Mouse (Mus musculus) stomach, embryonic 15.5 days (tissue): Measurements from ENCODE around the gene Crabp2. TPM values are rescaled to one million over a fixed set of nuclear protein-coding genes. Genes with fewer than 3 reads are reported as not detected.

Experiments
- ATAC-seq: fragments of 200-750 bp; cut with Nextera tagmentation; 2 replicates; pipeline ENCODE4 v1.8.0; 2017; ENCODE audit warnings: low read depth, moderate number of reproducible peaks, moderate TSS enrichment; ENCODE audit not compliant: insufficient read depth, low FRiP score
- H3K27ac ChIP-seq: fragments of 300-500 bp; sonication (generic); 2 replicates; pipeline ENCODE4 v1.5.1; 2015; ENCODE audit warnings: mild to moderate bottlenecking, inconsistent platforms
- H3K27me3 ChIP-seq: fragments of 300-500 bp; sonication (generic); replicated peaks from 2 replicates; pipeline ENCODE4 v1.6.1; 2015; ENCODE audit warnings: inconsistent platforms
- H3K36me3 ChIP-seq: fragments of 300-500 bp; sonication (generic); 2 replicates; pipeline ENCODE4 v1.6.1; 2015; ENCODE audit warnings: inconsistent platforms
- H3K4me1 ChIP-seq: fragments of 300-500 bp; sonication (generic); 2 replicates; pipeline ENCODE4 v1.6.1; 2015; ENCODE audit warnings: inconsistent platforms
- H3K4me2 ChIP-seq: fragments of 300-500 bp; sonication (generic); 2 replicates; pipeline ENCODE4 v1.6.1; 2015; ENCODE audit warnings: mild to moderate bottlenecking, inconsistent platforms
- H3K4me3 ChIP-seq: fragments of 300-500 bp; sonication (generic); replicated peaks from 2 replicates; pipeline ENCODE4 v1.5.1; 2015; ENCODE audit warnings: inconsistent platforms
- H3K9ac ChIP-seq: fragments of 300-500 bp; sonication (generic); 2 replicates; pipeline ENCODE4 v1.6.1; 2015; ENCODE audit warnings: inconsistent platforms
- H3K9me3 ChIP-seq: fragments of 300-500 bp; sonication (generic); 2 replicates; pipeline ENCODE4 v1.6.1; 2016; ENCODE audit warnings: inconsistent platforms
- WGBS: fragments of 180-500 bp; shearing (Covaris S2); methylation state at CpG from one replicate; pipeline ENCODE4 v1.1.7; 2015; 5-methylcytosine and 5-hydroxymethylcytosine counted together
- polyA plus RNA-seq: library from polyadenylated mRNA; unstranded; fragments of >200 nt; fragmentation: Nextera tagmentation; extraction: Ambion mirVana; gene quantifications from 2 replicates; pipeline ENCODE4 v1.2.1, GENCODE M21; 2015

Crabp2 gene
- polyA plus RNA-seq, 1 experiment from 2014 or later = 20.0 TPM

GRCm38 (mm10) chr3:87947056-87947810 is 1.2 kb upstream of the Crabp2 start:
- no peak overlapping the region for H3K9ac ChIP-seq
- no peak for ATAC-seq
- peaks cover 3% of the 10 kb centered on the region; the same call in 1 of the 2 replicates for H3K36me3 ChIP-seq
- H3K27ac ChIP-seq = no peak overlapping the region
- no peaks in the 10 kb centered on the region for H3K9me3 ChIP-seq
- peaks cover 44% of the 10 kb centered on the region for H3K4me1 ChIP-seq
- 7% methylated on average over 26 of the region's 26 CpGs for WGBS
- H3K4me2 ChIP-seq = peak overlapping the region; percentile 63
- H3K27me3 ChIP-seq = peaks cover 23% of the 10 kb centered on the region
- peak overlapping the region; percentile 29 for H3K4me3 ChIP-seq

GRCm38 (mm10) chr3:87947811-87948199 is 661 bp upstream of the Crabp2 start:
- peak overlapping the region; percentile 63 for H3K4me2 ChIP-seq

GRCm38 (mm10) chr3:87949266-87949954 is 944 bp downstream of the Crabp2 start:
- H3K4me3 ChIP-seq = peak overlapping the region; percentile 29
- H3K27me3 ChIP-seq = peaks cover 23% of the 10 kb centered on the region
- no peaks in the 10 kb centered on the region for H3K9me3 ChIP-seq
- H3K27ac ChIP-seq = no peak overlapping the region
- no peaks in the 10 kb centered on the region for H3K36me3 ChIP-seq
- H3K4me2 ChIP-seq = peak overlapping the region; percentile 63
- 21% methylated on average over 16 of the region's 16 CpGs for WGBS
- no peak for ATAC-seq
- H3K4me1 ChIP-seq = peaks cover 50% of the 10 kb centered on the region
- H3K9ac ChIP-seq = no peak overlapping the region

More at GRCm38 (mm10) chr3:87947811-87948199, 661 bp upstream of the Crabp2 start:
- ATAC-seq = no peak
- no peaks in the 10 kb centered on the region for H3K36me3 ChIP-seq
- H3K27ac ChIP-seq = no peak overlapping the region
- H3K4me1 ChIP-seq = peaks cover 48% of the 10 kb centered on the region
- H3K27me3 ChIP-seq = peaks cover 23% of the 10 kb centered on the region
- peak overlapping the region; percentile 29 for H3K4me3 ChIP-seq
- no peaks in the 10 kb centered on the region for H3K9me3 ChIP-seq
- WGBS = 1% methylated on average over 16 of the region's 17 CpGs
- H3K9ac ChIP-seq = no peak overlapping the region

- 22% methylated on average over 13 of the region's 13 CpGs for WGBS
- no peak overlapping the region for H3K9ac ChIP-seq
- peaks cover 49% of the 10 kb centered on the region for H3K4me1 ChIP-seq
- H3K36me3 ChIP-seq = no peaks in the 10 kb centered on the region
- peaks cover 23% of the 10 kb centered on the region for H3K27me3 ChIP-seq
- peak overlapping the region; percentile 21 for H3K4me2 ChIP-seq
- no peak overlapping the region for H3K27ac ChIP-seq
- 0 out of 2 replicates have a peak overlapping the region, but pooled peaks have one; percentile 1 for H3K4me3 ChIP-seq
- no peaks in the 10 kb centered on the region for H3K9me3 ChIP-seq
- ATAC-seq = no peak
These were observed 1.6 kb downstream of the Crabp2 start for GRCm38 (mm10) chr3:87949955-87950515.

- no peak overlapping the region for H3K9ac ChIP-seq
- H3K4me2 ChIP-seq = peak overlapping the region; percentile 49
- H3K4me3 ChIP-seq = peak overlapping the region; percentile 26
- no peaks in the 10 kb centered on the region for H3K9me3 ChIP-seq
- peaks cover 41% of the 10 kb centered on the region for H3K4me1 ChIP-seq
- H3K27me3 ChIP-seq = peaks cover 20% of the 10 kb centered on the region
- H3K27ac ChIP-seq = 0 out of 2 replicates have a peak overlapping the region, but pooled peaks have one; percentile 44
- no peak for ATAC-seq
- 24% methylated on average over 12 of the region's 12 CpGs for WGBS
- H3K36me3 ChIP-seq = no peaks in the 10 kb centered on the region
These were observed 3.5 kb downstream of the Crabp2 start for GRCm38 (mm10) chr3:87951946-87952345.

- Histone ChIP-seq H3K4me2 (peak overlapping the region; percentile 49), H3K4me3 (peak overlapping the region; percentile 26), H3K36me3 (no peaks in the 10 kb centered on the region), H3K27ac (0 out of 2 replicates have a peak overlapping the region, but pooled peaks have one; percentile 44), H3K9me3 (no peaks in the 10 kb centered on the region), H3K27me3 (peaks cover 17% of the 10 kb centered on the region), H3K9ac (no peak overlapping the region), H3K4me1 (peaks cover 36% of the 10 kb centered on the region)
- ATAC-seq = peak; percentile 78
- 5% methylated on average over 5 of the region's 5 CpGs for WGBS
These were observed 4.0 kb downstream of the Crabp2 start for GRCm38 (mm10) chr3:87952440-87952839.

- no peaks in the 10 kb centered on the region for H3K9me3 ChIP-seq
- no peak overlapping the region for H3K4me2 ChIP-seq
- 22% methylated on average over 1 of the region's 1 CpGs for WGBS
- H3K36me3 ChIP-seq = no peaks in the 10 kb centered on the region
- H3K9ac ChIP-seq = no peak overlapping the region
- no peaks in the 10 kb centered on the region for H3K27me3 ChIP-seq
- ATAC-seq = no peak
- no peak overlapping the region for H3K27ac ChIP-seq
- H3K4me3 ChIP-seq = no peak overlapping the region
- H3K4me1 ChIP-seq = peaks cover 10% of the 10 kb centered on the region; the same call in 1 of the 2 replicates
These were observed 9.6 kb downstream of the Crabp2 start for GRCm38 (mm10) chr3:87958056-87958455.

GRCm38 (mm10) chr3:87958476-87958875 is 10.0 kb downstream of the Crabp2 start:
- Histone ChIP-seq H3K36me3 (no peaks in the 10 kb centered on the region), H3K27ac (no peak overlapping the region), H3K4me2 (no peak overlapping the region), H3K4me3 (no peak overlapping the region), H3K4me1 (peaks cover 10% of the 10 kb centered on the region; the same call in 1 of the 2 replicates), H3K9me3 (no peaks in the 10 kb centered on the region), H3K9ac (no peak overlapping the region), H3K27me3 (no peaks in the 10 kb centered on the region)
- no peak for ATAC-seq
- whole genome bisulfite sequencing = 21% methylated on average over 4 of the region's 4 CpGs

GRCm38 (mm10) chr3:87958967-87959366 is 10.5 kb downstream of the Crabp2 start:
- H3K4me2 ChIP-seq = no peak overlapping the region
- H3K27ac ChIP-seq = no peak overlapping the region
- H3K27me3 ChIP-seq = no peaks in the 10 kb centered on the region
- no peaks in the 10 kb centered on the region for H3K9me3 ChIP-seq
- peaks cover 10% of the 10 kb centered on the region; the same call in 1 of the 2 replicates for H3K4me1 ChIP-seq
- H3K36me3 ChIP-seq = no peaks in the 10 kb centered on the region
- ATAC-seq = no peak
- 24% methylated on average over 1 of the region's 1 CpGs for WGBS
- H3K9ac ChIP-seq = no peak overlapping the region
- no peak overlapping the region for H3K4me3 ChIP-seq

- H3K4me3 ChIP-seq = no peak overlapping the region
- H3K9ac ChIP-seq = no peak overlapping the region
- no peak overlapping the region for H3K4me2 ChIP-seq
- H3K27me3 ChIP-seq = no peaks in the 10 kb centered on the region
- peaks cover 10% of the 10 kb centered on the region; the same call in 1 of the 2 replicates for H3K4me1 ChIP-seq
- H3K27ac ChIP-seq = no peak overlapping the region
- ATAC-seq = no peak
- H3K36me3 ChIP-seq = no peaks in the 10 kb centered on the region
- 56% methylated on average over 7 of the region's 7 CpGs for WGBS
- H3K9me3 ChIP-seq = no peaks in the 10 kb centered on the region
These were observed 10.9 kb downstream of the Crabp2 start for GRCm38 (mm10) chr3:87959371-87959770.

GRCm38 (mm10) chr3:87960191-87960585 is 11.7 kb downstream of the Crabp2 start:
- Histone ChIP-seq H3K36me3 (no peaks in the 10 kb centered on the region), H3K9ac (0 out of 2 replicates have a peak overlapping the region, but pooled peaks have one; percentile 39), H3K9me3 (no peaks in the 10 kb centered on the region), H3K4me1 (peaks cover 10% of the 10 kb centered on the region; the same call in 1 of the 2 replicates), H3K27ac (peak overlapping the region; percentile 96), H3K27me3 (no peaks in the 10 kb centered on the region), H3K4me3 (peak overlapping the region; percentile 48), H3K4me2 (peak overlapping the region; percentile 87)
- no peak for ATAC-seq
- 6% methylated on average over 10 of the region's 10 CpGs for WGBS
